Mouse (Mus musculus): ENCODE data around the gene Cacng7. TPM values are rescaled to one million over a fixed set of nuclear protein-coding genes. Genes with fewer than 3 reads are reported as not detected.

Gene Cacng7
- polyA plus RNA-seq, 1 experiment from 2014 or later: 3.7 TPM

- H3K9me3 ChIP-seq (replicated peaks): no peaks in the 10 kb centered on the region
- H3K4me3 ChIP-seq: no peak overlapping the region
- H3K4me1 ChIP-seq: peaks cover 10% of the 10 kb centered on the region
- H3K36me3 ChIP-seq: peaks cover 6% of the 10 kb centered on the region; the same call in 1 of the 2 replicates
- H3K9ac ChIP-seq: no peak overlapping the region
- no peak overlapping the region for H3K4me2 ChIP-seq (replicated peaks)
- H3K27me3 ChIP-seq: no peaks in the 10 kb centered on the region
- no peak overlapping the region for H3K27ac ChIP-seq
- ATAC-seq (ENCODE audit: low FRiP score): no peak
These were observed 67.2 kb downstream of the Cacng7 start for GRCm38 (mm10) chr7:3399937-3400336.

GRCm38 (mm10) chr7:3409729-3410520, 77.2 kb downstream of the Cacng7 start:
- Histone ChIP-seq H3K9ac (no peak overlapping the region), H3K4me1 (peaks cover 16% of the 10 kb centered on the region), H3K4me3 (no peak overlapping the region), H3K9me3 (replicated peaks) (no peaks in the 10 kb centered on the region), H3K27ac (no peak overlapping the region), H3K27me3 (peaks cover 38% of the 10 kb centered on the region), H3K36me3 (no peaks in the 10 kb centered on the region), H3K4me2 (replicated peaks) (no peak overlapping the region)
- 70% methylated on average over 11 of the region's 11 CpGs for whole genome bisulfite sequencing
- no peak for ATAC-seq (ENCODE audit: low FRiP score)

- H3K9me3 ChIP-seq (replicated peaks): no peaks in the 10 kb centered on the region
These were observed 78.6 kb downstream of the Cacng7 start for GRCm38 (mm10) chr7:3411160-3411941.

GRCm38 (mm10) chr7:3412036-3412435, 79.3 kb downstream of the Cacng7 start:
- Histone ChIP-seq H3K27ac (no peak overlapping the region), H3K9me3 (replicated peaks) (no peaks in the 10 kb centered on the region), H3K4me2 (replicated peaks) (peak overlapping the region; percentile 77), H3K36me3 (no peaks in the 10 kb centered on the region), H3K4me1 (peaks cover 25% of the 10 kb centered on the region), H3K4me3 (peak overlapping the region; percentile 39), H3K9ac (peak overlapping the region; percentile 38; the same call in 1 of the 2 replicates), H3K27me3 (peaks cover 59% of the 10 kb centered on the region)
- WGBS: under 1% methylated on average over 20 of the region's 20 CpGs
- ATAC-seq (ENCODE audit: low FRiP score): no peak

More at GRCm38 (mm10) chr7:3411160-3411941, 78.6 kb downstream of the Cacng7 start:
- no peaks in the 10 kb centered on the region for H3K36me3 ChIP-seq
- no peak overlapping the region for H3K27ac ChIP-seq
- H3K4me1 ChIP-seq: peaks cover 25% of the 10 kb centered on the region
- H3K27me3 ChIP-seq: peaks cover 52% of the 10 kb centered on the region
- ATAC-seq (ENCODE audit: low FRiP score): peak; percentile 90
- H3K4me3 ChIP-seq: peak overlapping the region; percentile 39
- WGBS: under 1% methylated on average over 33 of the region's 33 CpGs
- H3K4me2 ChIP-seq (replicated peaks): peak overlapping the region; percentile 77
- peak overlapping the region; percentile 45 for H3K9ac ChIP-seq

- peaks cover 25% of the 10 kb centered on the region for H3K4me1 ChIP-seq
- no peak overlapping the region for H3K27ac ChIP-seq
- H3K36me3 ChIP-seq: no peaks in the 10 kb centered on the region
- peak overlapping the region; percentile 62 for H3K4me3 ChIP-seq
- no peak for ATAC-seq (ENCODE audit: low FRiP score)
- peak overlapping the region; percentile 97 for H3K4me2 ChIP-seq (replicated peaks)
- H3K27me3 ChIP-seq: peaks cover 72% of the 10 kb centered on the region
- no peaks in the 10 kb centered on the region for H3K9me3 ChIP-seq (replicated peaks)
- under 1% methylated on average over 46 of the region's 47 CpGs for WGBS
- H3K9ac ChIP-seq: peak overlapping the region; percentile 70
These were observed 82.1 kb downstream of the Cacng7 start for GRCm38 (mm10) chr7:3414888-3415287.

- 1% methylated on average over 51 of the region's 60 CpGs for WGBS
- H3K9me3 ChIP-seq (replicated peaks): no peaks in the 10 kb centered on the region
- H3K9ac ChIP-seq: peak overlapping the region; percentile 70
- H3K4me1 ChIP-seq: peaks cover 25% of the 10 kb centered on the region
- H3K4me3 ChIP-seq: peak overlapping the region; percentile 62
- ATAC-seq (ENCODE audit: low FRiP score): peak; percentile 9; the same call in 1 of the 2 replicates
- no peaks in the 10 kb centered on the region for H3K36me3 ChIP-seq
- H3K4me2 ChIP-seq (replicated peaks): peak overlapping the region; percentile 97
- peaks cover 75% of the 10 kb centered on the region for H3K27me3 ChIP-seq
- H3K27ac ChIP-seq: no peak overlapping the region
These were observed 82.6 kb downstream of the Cacng7 start for GRCm38 (mm10) chr7:3415378-3415777.

Small RNA genes lying within 50 kb of the gene (microRNA-seq; reads per million reads assigned to microRNA genes)
- 19.2 reads per million, percentile 28 among the genes with 10 or more reads in this experiment for gene Gm23450

Other genes starting within 250 kb of the Cacng7 start
- 0.14 and 0.23 TPM in 2 replicates for gene AU018091, start 163.8 kb upstream of the Cacng7 start, polyA plus RNA-seq (2016; fragmentation: Nextera tagmentation; extraction: Ambion mirVana)
- gene Nlrp12, start 83.2 kb upstream of the Cacng7 start, polyA plus RNA-seq (2016; fragmentation: Nextera tagmentation; extraction: Ambion mirVana): not detected in 2 replicates
- 36.1 and 41.7 TPM in 2 replicates for gene Myadm, start 43.9 kb upstream of the Cacng7 start, polyA plus RNA-seq (2016; fragmentation: Nextera tagmentation; extraction: Ambion mirVana)
- gene Prkcg, start 43.8 kb upstream of the Cacng7 start, polyA plus RNA-seq (2016; fragmentation: Nextera tagmentation; extraction: Ambion mirVana): 0.35 and 0.39 TPM in 2 replicates
- 7.9 and 8.6 TPM in 2 replicates for gene Cacng8, start 57.7 kb downstream of the Cacng7 start, polyA plus RNA-seq (2016; fragmentation: Nextera tagmentation; extraction: Ambion mirVana)
- gene Cacng6, start 91.2 kb downstream of the Cacng7 start, polyA plus RNA-seq (2016; fragmentation: Nextera tagmentation; extraction: Ambion mirVana): 0.27 and 1.4 TPM in 2 replicates
- gene Tarm1, start 169.7 kb downstream of the Cacng7 start, polyA plus RNA-seq (2016; fragmentation: Nextera tagmentation; extraction: Ambion mirVana): not detected in 2 replicates

All from hindbrain, embryonic 12.5 days (tissue).